Mouse (Mus musculus) kidney, postnatal 36 days (tissue): ENCODE measurements around the gene Gm14410.
"Not testable (repeated sequence)": the region's sequence is repeated elsewhere in the genome, so short reads cannot be mapped to it uniquely, and the experiment has no call there.

Source experiments
- DNase-seq, 2 experiments: peaks; one replicate each; pipeline ENCODE4 v3.0.0; 2021 to 2022; ENCODE audit warnings: mixed read lengths in 2 of 2

Gm14410 gene

GRCm38 (mm10) chr2:177206341-177206740 is at the start of gene Gm14410:
TSS of gene Gm14410 (minus strand) at chr2:177206421.
- DNase-seq: peak; percentile 86 to 93

- DNase-seq: peak in 1 of 2 experiments; percentile 9
These were observed 41.2 kb upstream of the Gm14410 start for GRCm38 (mm10) chr2:177247449-177247848.

DNA sequence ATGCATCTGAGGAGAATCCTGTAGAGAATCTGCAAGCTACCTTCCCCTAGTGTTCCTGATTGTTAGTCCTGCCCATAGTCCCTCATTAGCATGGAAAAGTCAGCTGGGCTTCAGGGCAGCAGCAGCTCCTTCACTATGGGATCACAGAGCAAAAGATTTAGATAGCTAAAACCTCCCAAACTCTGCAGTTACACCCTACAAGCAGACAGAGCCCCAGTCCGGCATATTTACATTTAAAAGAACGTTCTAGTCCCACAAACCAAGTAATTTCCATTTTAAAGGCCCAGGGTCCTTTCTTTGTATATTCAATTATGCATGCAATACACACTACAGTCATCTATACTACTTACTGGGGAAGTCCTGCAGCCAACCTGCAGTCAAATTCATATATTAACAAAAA is 24.2 kb upstream of the Gm14410 start:
- DNase-seq: not testable (repeated sequence)

DNA sequence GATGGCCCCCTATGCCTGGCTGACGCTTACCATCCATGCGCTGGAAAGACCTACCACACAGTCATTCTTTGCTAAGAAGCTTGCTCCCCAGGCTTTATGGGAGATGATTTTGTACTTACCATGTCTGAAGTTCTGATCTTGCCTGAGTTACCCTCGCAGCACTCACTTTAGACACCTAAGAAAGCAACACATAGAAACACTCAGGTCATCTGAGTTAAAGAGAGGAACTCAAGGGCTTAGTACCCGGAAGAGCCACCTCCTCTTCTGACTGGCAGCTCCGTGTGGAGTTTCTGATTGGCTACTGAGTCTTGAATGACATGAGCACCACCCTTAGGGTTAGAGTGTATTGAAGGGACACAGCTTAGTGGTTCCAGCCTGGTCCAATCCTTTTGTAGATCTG is 33.5 kb downstream of the Gm14410 start:
- DNase-seq: not testable (repeated sequence)
